Mouse (Mus musculus): ENCODE data around the gene Olfr934. TPM values are rescaled to one million over a fixed set of nuclear protein-coding genes. Genes with fewer than 3 reads are reported as not detected.

The Olfr934 gene
- not detected for total RNA-seq (2021)

GRCm38 (mm10) chr9:38988215-38988614 lies at the start of gene Olfr934:
Olfr934 (minus strand) TSS chr9:38988315.
- intact Hi-C loops (cut with DNase I) = no loop called here
- DNase-seq = no peak

GRCm38 (mm10) chr9:39023277-39023676 lies 35.2 kb upstream of the Olfr934 start, which contains the start of gene Olfr146:
Olfr146 (minus strand) TSS chr9:39023377.
- intact Hi-C loops (cut with DNase I) = no loop called here

GRCm38 (mm10) chr9:38999583-38999982 lies 11.5 kb upstream of the Olfr934 start, which contains the start of gene Olfr935:
Olfr935 (minus strand) TSS chr9:38999683.
- DNase-seq = no peak
- intact Hi-C loops (cut with DNase I) = no loop called here

More at GRCm38 (mm10) chr9:39023277-39023676, 35.2 kb upstream of the Olfr934 start, which contains the start of gene Olfr146:
- no peak for DNase-seq

GRCm38 (mm10) chr9:38972013-38972412 lies 16.1 kb downstream of the Olfr934 start, which contains the start of gene Olfr933:
Olfr933 (plus strand) TSS chr9:38972313.
- no peak for DNase-seq
- intact Hi-C loops (cut with DNase I) = no loop called here

GRCm38 (mm10) chr9:38954124-38954416 lies 34.0 kb downstream of the Olfr934 start:
- no peak for DNase-seq
- intact Hi-C loops (cut with DNase I) = no loop called here

GRCm38 (mm10) chr9:38953401-38954123 lies 34.6 kb downstream of the Olfr934 start:
- no peak for DNase-seq
- intact Hi-C loops (cut with DNase I) = no loop called here

Other genes starting within 250 kb of the Olfr934 start
- gene Olfr920, start 236.0 kb downstream of the Olfr934 start, total RNA-seq (2021) = under 1 TPM; 0.06 to 0.08 TPM
- gene Olfr921, start 215.2 kb downstream of the Olfr934 start, total RNA-seq (2021) = not detected
- gene Olfr922, start 173.7 kb downstream of the Olfr934 start, total RNA-seq (2021) = not detected
- gene Olfr923, start 161.8 kb downstream of the Olfr934 start, total RNA-seq (2021) = not detected
- not detected for gene Olfr924, start 143.9 kb downstream of the Olfr934 start, total RNA-seq (2021)
- not detected for gene Olfr26, start 133.3 kb downstream of the Olfr934 start, total RNA-seq (2021)
- not detected for gene Olfr926, start 111.2 kb downstream of the Olfr934 start, total RNA-seq (2021)
- not detected for gene Olfr930, start 58.5 kb downstream of the Olfr934 start, total RNA-seq (2021)
- not detected for gene Olfr933, start 16.0 kb downstream of the Olfr934 start, total RNA-seq (2021)
- gene Olfr935, start 11.4 kb upstream of the Olfr934 start, total RNA-seq (2021) = not detected
- gene Olfr146, start 35.1 kb upstream of the Olfr934 start, total RNA-seq (2021) = not detected
- gene Olfr937, start 76.6 kb upstream of the Olfr934 start, total RNA-seq (2021) = not detected
- not detected for gene Olfr938, start 90.6 kb upstream of the Olfr934 start, total RNA-seq (2021)
- gene Olfr27, start 139.8 kb upstream of the Olfr934 start, total RNA-seq (2021) = not detected
- gene Olfr943, start 178.0 kb upstream of the Olfr934 start, total RNA-seq (2021) = not detected
- gene Olfr944, start 213.6 kb upstream of the Olfr934 start, total RNA-seq (2021) = not detected